Mouse (Mus musculus) urinary bladder, postnatal 36 days (tissue): ENCODE measurements at regions not wholly inside any gene's neighbourhood (a gene's known extent, or its start where the extent isn't known, plus 50 kb on each side); places are given as distances from the start of the nearest gene placed in this dataset.

Experiments
- DNase-seq, 2 experiments: peaks; one replicate each; pipeline ENCODE4 v3.0.0; 2022; ENCODE audit warnings: low spot score in 2 of 2, mixed read lengths in 1 of 2

DNA sequence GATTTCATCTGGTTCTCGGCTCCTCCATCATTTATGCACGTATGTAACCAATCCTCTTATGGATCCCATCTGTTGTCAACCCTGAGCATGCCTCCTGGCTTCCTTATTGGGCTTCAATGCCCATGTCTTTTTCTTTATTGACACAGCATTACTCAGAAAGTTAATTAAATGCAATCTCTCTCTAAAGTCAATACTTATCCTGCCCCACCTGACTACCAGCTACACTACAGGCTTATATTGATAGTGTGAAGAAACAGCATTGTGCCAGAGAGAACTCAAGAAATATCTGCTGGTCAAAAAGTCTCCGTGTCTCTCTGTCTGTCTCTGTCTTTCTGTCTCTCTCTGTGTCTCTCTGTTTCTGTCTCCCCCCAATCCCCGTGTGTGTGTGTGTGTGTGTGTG is 194.7 kb upstream of the Rfx3 start:
- DNase-seq: no peak

DNA sequence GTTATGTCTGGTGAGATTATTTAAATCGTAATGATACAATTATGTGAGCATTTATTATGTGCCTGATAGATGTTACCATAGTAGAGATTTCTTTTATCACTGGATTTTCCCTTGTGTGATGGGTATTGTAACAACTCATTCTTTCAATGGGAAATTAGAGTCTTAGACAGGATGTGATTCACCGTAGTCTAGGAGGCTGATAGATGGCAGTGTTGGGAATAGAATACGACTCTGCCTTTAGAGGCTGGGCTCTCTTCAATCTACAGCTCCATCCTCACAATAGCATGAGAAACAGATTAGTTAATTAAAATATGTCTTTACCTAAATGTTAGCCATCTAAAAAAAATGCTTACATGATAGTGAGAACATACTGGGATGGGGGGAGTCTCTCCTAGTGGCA is 192.8 kb upstream of the Rfx3 start:
- no peak for DNase-seq

DNA sequence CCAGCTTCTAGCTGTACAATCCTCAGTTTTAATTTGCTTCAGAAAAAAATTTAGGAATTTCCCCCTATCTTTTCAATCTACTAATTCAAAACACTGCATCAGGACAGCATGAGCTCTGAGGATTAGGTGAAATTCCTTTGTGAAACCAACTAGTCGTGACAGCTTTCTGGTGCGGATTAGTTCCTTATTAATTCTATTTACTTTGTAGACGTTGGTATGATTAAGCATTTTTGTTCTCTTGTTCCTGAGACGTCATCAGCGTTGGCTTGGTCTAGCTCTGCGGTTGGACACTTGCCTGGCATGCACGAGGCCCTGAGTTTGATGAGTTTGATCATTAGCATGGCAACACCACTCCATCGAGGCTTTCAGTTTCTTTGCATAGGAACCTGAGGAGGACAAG is 188.4 kb upstream of the Rfx3 start:
- DNase-seq: no peak

DNA sequence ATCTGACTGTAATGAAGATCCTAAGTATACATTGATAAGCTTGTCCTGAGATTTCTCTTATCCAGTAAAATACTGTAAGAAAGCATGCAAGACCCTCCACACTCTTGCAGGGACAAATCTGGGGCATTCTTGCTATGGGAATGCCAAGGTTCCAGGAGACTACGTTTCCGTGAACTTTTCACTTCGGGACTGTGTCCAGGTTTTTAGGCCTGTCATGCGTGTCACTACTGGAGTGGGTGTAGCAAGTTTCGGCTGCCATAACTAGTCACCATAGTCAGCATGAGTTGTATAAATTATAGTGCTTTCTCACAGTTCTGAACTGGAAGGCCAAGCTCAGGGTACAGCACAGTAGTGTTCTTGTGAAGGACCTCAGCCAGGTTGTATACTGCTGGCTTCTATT is 185.9 kb upstream of the Rfx3 start:
- DNase-seq: no peak

DNA sequence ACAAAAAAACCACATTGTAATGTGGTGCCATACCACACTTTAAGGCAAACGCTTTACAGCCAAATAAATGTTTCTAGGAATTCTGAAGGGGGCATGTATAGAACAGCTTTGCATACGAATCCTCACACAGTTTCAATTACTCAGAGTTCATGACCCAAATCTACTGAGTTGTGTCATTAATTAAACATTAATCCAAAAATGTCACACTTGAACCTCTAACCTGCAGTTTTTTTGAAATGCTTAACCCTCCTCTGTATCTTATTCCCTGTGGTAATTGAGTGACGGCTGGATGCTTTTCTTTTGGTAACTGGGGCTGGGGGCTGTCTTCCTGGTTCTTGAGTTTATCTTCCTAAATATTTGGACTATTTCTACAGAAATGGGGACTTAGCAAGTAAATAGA is 181.3 kb upstream of the Rfx3 start:
- no peak for DNase-seq

DNA sequence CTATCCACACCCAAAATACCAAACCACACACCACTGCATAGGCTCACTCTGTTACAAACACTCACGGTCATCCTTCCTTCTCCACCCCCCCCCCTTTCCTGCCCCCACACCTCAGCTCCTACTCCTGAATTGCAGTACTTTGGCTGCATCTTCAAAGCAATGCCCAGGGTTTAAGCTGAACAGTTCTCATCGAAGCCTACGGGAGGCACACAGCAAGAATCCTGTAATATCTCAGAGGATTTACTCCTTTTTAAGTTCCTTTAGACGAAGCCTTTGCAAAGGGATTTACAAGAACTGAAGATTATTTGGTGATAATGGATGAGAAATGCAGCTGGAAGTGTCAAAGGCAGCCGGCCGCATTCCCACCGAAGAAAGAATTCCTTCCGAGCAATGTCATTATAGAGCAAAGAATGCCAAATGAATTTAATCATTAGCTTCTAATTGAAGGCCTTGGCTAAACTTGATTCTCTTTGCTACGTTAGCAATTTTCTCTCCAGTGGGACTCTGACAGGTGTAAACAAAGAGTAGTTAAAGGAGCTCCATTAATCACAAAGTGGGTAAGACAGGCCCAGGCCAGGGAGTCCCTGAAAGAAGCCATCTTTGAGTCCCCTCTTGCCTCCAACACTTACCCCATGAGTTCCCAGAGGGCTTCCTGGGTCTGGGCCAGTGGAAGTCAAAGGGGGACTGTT is 180.6 kb upstream of the Rfx3 start:
- DNase-seq: no peak

DNA sequence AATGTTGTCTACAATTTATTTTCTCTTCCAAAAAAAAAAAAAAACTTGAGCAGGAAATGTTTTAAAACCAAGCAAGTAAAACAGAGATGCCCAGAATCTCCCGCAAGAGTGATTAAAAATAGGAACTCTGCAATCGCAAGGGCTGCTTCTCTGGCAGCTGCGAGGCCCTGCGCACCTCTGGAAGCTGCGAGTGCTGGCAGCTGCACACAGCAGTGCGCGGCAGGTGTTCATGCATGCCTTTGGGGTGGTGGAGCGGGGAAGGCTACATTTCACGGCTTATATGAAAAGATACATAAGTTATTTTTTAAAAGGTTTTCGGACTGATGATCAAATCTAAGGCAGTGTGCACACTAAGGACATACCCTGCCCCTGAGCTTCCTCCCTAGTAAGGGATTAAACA is 179.3 kb upstream of the Rfx3 start:
- DNase-seq: no peak

DNA sequence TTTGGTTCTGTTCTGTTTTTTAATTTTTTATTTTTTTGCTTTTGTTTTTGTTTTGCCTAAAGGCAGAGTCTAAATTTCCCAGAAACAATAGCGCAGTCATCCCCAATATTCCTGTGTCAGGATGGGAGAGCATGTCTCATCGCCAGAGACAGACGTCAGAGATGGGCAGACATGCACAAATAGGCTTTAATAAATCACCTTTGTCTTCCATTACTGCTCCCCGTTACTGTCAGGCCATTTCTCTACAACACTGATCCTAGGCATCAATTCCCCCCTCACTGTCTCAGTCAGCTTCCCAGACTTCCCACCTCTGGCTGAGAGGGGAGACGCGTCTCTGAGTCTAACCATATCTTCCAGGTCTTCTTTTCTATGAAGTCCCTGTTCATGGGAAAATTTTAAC is 177.4 kb upstream of the Rfx3 start:
- no peak for DNase-seq

DNA sequence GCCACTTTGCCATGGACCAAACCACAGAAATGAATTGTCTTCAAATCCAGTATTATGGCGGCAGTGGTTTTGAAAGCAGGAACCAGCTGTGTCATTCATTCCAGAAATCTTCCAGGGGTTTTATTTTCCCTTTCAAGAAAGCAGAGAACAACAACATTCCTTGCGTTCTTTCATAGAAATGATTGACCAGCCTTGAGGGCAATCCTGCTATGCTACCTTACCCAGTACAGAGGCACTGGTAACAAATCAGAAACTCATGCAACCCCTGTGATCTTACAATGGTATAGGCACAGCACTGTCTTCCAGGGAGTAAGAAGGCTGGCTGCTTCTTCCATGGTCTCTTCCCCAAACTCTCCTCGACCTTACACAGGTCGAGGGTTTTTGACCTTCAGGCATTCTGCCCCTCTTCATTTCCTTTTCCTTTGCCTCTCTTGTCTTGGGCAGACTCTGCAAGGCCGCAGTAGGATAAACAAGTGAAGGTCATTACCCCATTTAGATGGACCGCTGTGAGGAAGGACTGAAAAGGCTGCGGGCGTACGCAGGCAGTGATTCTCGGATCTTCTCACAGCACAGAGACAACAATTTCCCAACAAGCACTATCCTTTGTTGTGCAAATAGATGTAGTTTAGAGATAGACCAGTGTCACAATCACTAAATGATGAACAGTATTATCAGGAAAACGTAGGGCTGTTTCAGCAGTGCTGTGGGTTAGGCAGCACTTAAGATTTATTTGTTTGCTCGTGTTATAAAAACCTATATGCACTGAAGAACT is 171.6 kb upstream of the Rfx3 start:
- DNase-seq: no peak

DNA sequence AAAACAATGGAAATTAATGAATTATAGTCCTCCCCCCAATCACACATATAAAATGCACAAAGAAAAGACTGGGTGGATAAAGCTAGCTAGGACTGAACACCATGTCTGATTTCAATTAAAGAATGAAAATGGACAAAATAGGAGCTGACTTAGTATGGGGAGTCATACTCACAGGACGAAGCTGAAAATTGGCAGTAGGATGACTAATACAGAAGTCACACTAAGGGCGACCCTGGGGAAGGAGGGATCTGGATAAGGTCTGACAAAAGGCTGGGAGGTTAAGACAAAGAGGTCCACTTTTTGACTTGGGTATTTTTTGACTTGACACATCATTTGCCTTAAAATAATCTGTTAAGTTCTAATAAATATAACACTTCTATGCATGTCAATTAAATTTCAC is 170.2 kb upstream of the Rfx3 start:
- no peak for DNase-seq

DNA sequence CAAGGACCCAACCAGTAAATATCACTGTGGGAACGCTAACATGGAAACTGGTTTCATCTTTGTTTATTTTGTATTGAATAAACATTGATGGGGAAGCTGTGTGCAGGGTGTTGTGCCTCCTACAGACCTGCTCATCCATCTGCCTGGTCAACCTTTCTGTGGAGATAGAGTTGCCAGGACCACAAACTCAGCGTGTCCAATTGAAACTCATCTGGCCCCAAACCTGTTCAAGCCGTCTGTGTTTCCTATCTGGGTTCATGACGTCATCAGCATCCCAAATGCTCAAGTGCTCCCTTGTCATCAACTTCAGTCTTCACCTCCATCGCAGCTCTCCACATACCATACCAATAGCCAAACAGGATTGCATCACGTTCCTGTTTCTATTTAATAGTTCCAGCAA is 167.1 kb upstream of the Rfx3 start:
- no peak for DNase-seq

DNA sequence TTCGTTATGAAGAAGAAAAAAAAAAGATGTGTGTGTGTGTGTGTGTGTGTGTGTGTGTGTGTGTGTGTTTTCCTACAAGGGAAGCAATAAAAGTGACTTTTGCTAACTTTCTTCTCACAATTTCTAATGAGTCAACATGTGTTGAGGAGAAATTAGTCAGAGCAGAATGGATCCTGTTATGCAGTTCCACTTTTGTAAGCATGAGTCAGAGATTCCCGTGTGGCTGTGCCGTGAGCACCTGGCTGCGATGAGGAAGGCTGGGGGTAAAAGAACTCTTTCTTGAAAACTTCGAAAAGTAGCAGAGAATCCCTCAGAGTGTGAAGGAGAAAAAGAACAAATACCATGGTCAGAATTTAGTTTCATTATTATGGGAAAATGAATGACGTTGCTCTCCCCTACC is 165.9 kb upstream of the Rfx3 start:
- DNase-seq: no peak

DNA sequence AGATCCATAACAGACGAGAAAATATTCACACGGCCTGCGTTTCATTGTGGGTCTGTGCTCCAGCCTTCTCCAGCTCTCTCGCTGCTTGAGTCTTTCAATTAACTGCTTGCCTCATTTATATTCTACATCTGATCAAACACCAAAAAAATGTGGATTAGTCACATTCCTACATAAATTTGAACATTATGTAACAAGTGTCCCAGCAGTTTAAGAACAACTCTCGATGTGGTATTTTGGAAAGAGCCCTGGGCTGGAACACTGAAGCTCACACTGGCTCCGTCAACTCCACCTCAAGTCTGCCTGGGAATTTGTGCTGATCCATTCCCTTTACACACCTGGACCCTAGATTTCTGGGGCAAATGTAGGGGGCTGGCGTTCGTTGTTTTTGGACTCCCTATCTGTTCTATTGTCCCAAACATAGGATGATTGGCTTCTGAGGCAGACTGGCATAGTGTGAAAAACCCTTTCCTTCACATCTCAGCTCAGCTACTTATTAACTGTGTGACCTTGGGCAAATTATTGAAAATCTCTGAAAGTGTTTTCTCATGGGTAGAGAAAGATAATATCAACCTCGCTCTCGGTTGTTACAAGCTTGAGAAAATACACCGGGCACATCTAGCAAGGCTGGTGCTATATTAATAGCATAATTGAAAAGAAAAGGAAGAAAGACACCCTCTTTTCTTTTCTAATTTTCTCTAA is 161.0 kb upstream of the Rfx3 start:
- DNase-seq: no peak

DNA sequence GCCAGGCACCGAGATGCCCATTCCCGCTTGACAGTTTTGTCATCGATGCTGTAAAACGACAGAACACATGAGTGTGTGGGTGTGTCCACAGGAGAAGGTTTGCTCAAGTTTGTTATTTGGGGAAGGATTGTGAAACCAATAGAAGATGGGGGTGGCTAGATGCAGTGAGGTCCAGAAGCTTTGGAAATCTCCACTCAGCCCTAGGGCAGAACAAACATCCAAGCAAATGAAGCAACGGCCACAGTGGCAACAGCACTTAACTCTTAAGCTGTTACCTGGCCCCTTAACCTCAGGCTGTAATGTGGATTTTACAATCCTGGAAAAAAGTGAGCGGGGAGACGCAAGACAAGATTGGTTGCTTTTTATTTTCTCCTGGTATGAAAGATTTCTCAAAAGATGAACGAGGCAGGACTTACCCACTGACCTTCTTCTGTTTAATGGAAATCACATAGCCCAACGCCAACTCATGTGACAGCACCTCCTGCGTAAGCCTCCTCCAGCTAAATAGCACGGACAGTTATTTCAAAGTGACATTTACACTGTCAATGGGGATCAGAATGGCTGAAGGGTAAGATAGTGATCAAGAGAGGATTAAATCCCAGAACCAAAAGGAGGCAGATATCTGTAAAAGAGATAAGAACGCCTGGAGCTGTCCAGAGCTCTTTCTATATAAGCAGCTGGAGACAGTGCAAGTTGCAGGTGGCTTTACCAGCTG is 156.6 kb upstream of the Rfx3 start:
- DNase-seq: no peak

DNA sequence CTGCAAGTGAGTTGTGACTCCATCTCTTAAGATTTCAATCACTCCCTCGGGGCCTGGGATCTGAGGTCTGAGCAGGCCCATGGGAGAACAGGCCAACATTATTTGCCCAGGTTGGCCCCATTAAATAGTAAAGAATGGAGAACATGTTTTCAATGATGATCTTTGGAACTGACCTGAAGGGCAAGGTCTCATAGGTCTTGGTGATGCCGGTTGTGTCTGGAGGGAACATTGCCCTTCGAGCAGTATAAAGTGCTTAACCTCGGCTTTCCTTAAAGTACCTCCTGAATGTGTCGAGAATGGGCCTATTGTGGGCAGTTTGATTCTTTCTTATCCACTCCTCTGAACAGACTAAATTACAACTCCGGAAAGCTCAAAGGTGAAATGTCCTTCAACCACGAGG is 155.7 kb upstream of the Rfx3 start:
- no peak for DNase-seq

DNA sequence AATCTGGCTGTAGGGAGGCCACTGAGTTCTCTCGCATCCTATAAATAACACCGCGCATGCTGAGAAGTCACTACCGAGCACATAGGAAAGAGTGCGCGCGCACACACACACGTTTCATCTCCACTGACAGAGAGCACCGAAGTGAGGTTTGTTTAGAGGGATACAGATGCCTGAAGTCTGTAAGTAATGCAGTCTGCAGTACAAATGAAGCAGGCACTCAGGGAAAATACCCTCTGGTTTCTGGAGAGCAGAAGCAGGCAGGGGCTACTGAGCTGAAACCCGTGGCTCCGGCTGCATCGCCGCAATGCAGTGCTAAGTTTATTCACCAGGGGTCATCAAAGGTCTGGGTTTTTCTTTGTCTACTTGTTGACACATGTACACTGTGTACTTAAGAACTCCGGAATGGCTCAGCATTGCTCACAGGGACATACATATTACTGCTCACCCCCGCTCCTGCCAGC is 155.0 kb upstream of the Rfx3 start:
- DNase-seq: peak; percentile 44

DNA sequence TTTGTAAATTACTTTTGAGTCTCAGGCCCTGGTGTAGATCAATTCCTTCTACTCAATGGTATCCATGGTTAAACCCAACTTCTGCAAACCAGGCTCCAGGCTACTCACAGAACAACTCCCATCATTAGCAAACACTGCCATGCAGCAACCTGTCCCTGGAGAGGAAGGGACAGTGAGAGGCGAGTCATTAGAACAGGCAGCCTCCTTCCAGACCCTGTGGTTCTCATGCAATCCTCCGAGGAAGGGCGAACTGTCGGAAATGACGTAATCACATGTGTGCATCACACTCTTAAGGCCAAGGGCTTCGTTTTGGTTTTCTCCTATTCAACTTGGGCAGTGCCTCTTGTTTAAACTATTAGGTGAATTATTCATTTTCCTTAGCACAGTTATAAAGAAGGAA is 152.2 kb upstream of the Rfx3 start:
- no peak for DNase-seq

DNA sequence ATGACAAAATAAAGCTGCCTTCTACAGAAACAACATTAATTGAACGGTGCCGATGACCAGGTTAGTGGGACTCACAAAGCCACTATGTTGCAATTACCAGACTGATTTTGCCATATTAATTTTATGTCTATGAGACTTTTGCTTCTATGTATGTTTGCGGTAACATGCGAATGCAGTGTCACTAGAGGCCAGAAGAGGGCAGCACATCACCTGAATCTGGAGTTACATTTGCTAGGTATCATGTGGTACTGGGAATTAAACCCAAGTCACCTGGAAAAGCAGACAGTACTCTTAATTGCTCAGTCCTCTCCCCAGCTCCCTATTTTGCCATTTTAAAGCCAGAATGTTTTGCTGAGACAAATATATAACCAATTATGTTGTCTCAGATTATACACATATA is 149.6 kb upstream of the Rfx3 start:
- DNase-seq: no peak

DNA sequence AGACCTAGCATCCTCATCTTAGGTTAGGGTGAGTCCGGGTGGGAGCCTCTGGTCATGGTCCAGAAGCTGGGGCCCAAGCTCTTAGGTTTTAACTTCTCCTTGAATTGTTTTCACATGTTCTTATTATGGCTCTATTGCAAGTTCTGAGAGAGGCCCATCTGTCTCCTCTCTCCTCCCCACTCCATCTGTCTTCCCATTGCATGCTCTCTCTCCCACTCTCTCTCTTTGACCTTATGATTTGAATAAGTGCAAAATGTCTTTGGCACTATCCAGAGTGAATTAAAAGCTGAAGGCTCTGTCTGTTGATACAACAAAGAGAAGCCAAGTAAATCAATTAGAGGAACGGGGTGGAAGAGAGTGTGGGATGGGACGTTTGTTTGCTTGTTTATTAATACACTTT is 146.2 kb upstream of the Rfx3 start:
- no peak for DNase-seq

DNA sequence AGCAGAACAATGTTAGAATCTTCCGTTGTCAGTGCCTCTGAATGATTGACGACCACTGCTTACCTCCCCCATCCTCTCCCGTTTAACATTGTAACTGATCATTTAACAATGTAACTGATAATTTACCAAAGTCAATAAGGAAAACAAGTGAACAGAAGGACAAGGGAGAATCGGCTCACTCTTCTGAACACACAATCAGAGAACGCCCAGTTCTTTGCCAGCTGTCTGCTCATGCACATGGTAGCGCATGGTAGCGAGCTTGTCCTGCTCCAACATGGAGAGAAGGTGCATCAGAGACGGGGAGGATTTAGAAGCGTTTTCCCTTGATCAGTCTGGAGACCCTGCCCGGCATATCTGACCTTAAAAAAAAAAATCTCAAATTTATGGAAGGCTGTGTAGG is 126.6 kb upstream of the Rfx3 start:
- no peak for DNase-seq

DNA sequence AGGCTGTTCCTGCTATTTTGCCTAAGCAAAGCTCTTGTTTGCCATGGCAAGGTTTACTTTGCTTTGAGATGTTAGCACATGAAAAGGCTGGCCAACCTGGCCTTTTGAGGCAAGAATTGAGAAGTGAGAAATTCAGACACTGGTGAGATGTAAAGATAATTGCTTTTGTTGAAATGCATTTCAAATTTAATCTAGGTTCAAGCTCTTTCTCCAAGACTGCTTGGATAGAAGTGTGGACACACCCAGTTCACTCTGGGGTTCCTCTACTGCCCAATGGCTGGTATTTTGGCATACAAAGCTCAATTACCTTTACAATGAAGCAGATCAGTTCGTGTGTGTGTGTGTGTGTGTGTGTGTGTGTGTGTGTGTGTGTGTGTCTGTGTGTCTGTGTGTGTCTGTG is 123.8 kb upstream of the Rfx3 start:
- no peak for DNase-seq
